Mouse (Mus musculus): Measurements from ENCODE around the gene Trim68.
"Not testable (repeated sequence)": the region's sequence is repeated elsewhere in the genome, so short reads cannot be mapped to it uniquely, and the experiment has no call there.

Gene Trim68

GRCm38 (mm10) chr7:102686944-102687501, at the start of gene Trim68:
Trim68 (minus strand) TSS chr7:102687327.
- DNase-seq (ENCODE audit: extremely low spot score, low read depth, low spot score): peak; percentile 39

- no peak for DNase-seq (ENCODE audit: extremely low spot score, low read depth, low spot score)
Observed at GRCm38 (mm10) chr7:102733793-102734192, 46.7 kb upstream of the Trim68 start.

GRCm38 (mm10) chr7:102727391-102727790, 40.3 kb upstream of the Trim68 start, which contains the start of gene Olfr559:
Olfr559 (minus strand) TSS chr7:102727491.
- DNase-seq (ENCODE audit: extremely low spot score, low read depth, low spot score): no peak

GRCm38 (mm10) chr7:102718970-102719369, 31.8 kb upstream of the Trim68 start, which contains the start of gene Olfr33:
Olfr33 (minus strand) TSS chr7:102719070.
- no peak for DNase-seq (ENCODE audit: extremely low spot score, low read depth, low spot score)

- DNase-seq (ENCODE audit: extremely low spot score, low read depth, low spot score): no peak
Observed at GRCm38 (mm10) chr7:102701915-102702314, 14.8 kb upstream of the Trim68 start, which contains the start of gene Olfr558. Olfr558 (plus strand) TSS chr7:102702215.

- DNase-seq (ENCODE audit: extremely low spot score, low read depth, low spot score): no peak
Observed at GRCm38 (mm10) chr7:102698461-102698860, 11.3 kb upstream of the Trim68 start.

GRCm38 (mm10) chr7:102695358-102696125, 8.4 kb upstream of the Trim68 start, which contains the start of gene Olfr557:
Olfr557 (plus strand) TSS chr7:102695910.
- DNase-seq (ENCODE audit: extremely low spot score, low read depth, low spot score): peak; percentile 18

- no peak for DNase-seq (ENCODE audit: extremely low spot score, low read depth, low spot score)
Observed at GRCm38 (mm10) chr7:102681916-102682315, 5.2 kb downstream of the Trim68 start.

GRCm38 (mm10) chr7:102676225-102676624, 10.9 kb downstream of the Trim68 start:
- DNase-seq (ENCODE audit: extremely low spot score, low read depth, low spot score): no peak

GRCm38 (mm10) chr7:102665378-102665777, 21.7 kb downstream of the Trim68 start:
- no peak for DNase-seq (ENCODE audit: extremely low spot score, low read depth, low spot score)

- no peak for DNase-seq (ENCODE audit: extremely low spot score, low read depth, low spot score)
Observed at GRCm38 (mm10) chr7:102664599-102664998, 22.5 kb downstream of the Trim68 start, which contains the start of gene Olfr556. Olfr556 (plus strand) TSS chr7:102664899.

GRCm38 (mm10) chr7:102658523-102658922, 28.6 kb downstream of the Trim68 start, which contains the start of gene Olfr555:
Olfr555 (plus strand) TSS chr7:102658823.
- no peak for DNase-seq (ENCODE audit: extremely low spot score, low read depth, low spot score)

GRCm38 (mm10) chr7:102644945-102645344, 42.2 kb downstream of the Trim68 start:
- DNase-seq (ENCODE audit: extremely low spot score, low read depth, low spot score): not testable (repeated sequence)

- DNase-seq (ENCODE audit: extremely low spot score, low read depth, low spot score): no peak
Observed at GRCm38 (mm10) chr7:102638132-102638531, 49.0 kb downstream of the Trim68 start, which contains the start of gene Olfr554. Olfr554 (plus strand) TSS chr7:102638432.

GRCm38 (mm10) chr7:102636665-102637064, 50.5 kb downstream of the Trim68 start:
- no peak for DNase-seq (ENCODE audit: extremely low spot score, low read depth, low spot score)
